Mouse (Mus musculus): Measurements from ENCODE around the gene BC049352. TPM values are rescaled to one million over a fixed set of nuclear protein-coding genes. Genes with fewer than 3 reads are reported as not detected.

The BC049352 gene
- total RNA-seq, 2 experiments from 2014 or later, result 0.92 to 2.8 TPM

DNA sequence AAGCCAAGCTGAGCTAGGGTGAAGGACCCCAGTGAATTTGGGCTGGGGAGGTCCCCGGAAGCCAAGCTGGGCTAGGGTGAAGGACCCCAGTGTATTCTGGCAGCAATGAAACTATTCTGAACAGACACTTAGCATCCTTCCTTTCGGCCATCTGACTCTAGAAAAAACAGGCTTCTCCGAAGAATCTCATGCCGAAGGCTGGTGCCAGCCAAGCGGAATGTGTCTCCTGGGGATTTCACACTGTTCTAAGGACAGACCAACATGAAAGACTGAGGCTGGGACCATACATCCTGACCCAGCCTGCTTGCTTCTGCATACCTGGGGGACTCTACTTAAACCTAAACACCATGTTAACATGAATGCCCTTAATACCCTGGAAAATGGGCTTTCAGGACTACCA lies 80.1 kb downstream of the BC049352 start:
- no peak overlapping the region for H3K4me3 ChIP-seq
- no peak for TF ChIP-seq CTCF (IDR thresholded peaks at IDR 0.05)
- DNase-seq, result no peak
- no peak overlapping the region for H3K27ac ChIP-seq
- intact Hi-C loops (cut with DNase I), result no loop called here

DNA sequence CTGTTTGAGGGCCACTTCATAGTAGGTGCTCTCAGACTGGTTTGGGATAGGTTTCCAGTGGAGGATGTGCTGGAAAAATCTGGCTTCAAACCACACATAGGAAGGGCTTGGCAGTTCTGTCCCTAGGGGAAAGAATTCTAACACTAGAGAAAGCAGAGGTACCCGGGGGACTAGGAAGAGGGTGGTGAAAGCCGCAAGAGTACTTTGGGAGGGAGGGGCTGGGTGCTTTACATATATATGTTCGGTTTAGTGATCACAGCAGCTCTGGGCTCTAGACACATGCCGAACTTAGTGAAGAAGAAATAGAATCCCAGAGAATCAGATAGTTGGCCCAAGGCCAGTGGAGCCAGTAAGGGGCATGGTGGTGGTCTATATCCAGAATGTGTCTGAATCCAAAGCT lies 85.3 kb downstream of the BC049352 start:
- intact Hi-C loops (cut with DNase I), result no loop called here
- no peak for TF ChIP-seq CTCF (IDR thresholded peaks at IDR 0.05)
- Histone ChIP-seq H3K4me3 (peak overlapping the region; percentile 60), H3K27ac (0 out of 2 replicates have a peak overlapping the region, but pooled peaks have one; percentile 28)
- DNase-seq, result no peak

DNA sequence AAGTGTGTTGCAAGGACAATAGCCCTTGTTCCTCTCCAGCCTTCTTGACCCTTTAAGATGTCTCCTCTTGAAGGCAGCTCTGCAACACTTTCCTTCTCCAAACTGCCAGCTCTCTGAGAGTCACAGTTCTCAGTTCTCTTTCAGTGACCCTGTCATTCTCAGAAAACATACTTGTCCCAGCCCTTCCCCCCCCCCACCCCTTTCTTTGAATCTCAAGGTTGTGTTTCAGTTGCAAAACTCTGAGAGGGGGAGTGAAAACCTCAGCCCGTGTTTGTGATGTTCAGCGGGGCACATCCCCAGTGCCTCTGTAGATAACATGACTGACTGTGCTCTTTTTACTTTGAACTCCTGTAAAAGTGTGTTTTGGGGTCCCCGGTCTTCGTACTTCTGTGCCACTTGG lies 86.3 kb downstream of the BC049352 start:
- no peak for TF ChIP-seq CTCF (IDR thresholded peaks at IDR 0.05)
- intact Hi-C loops (cut with DNase I), result no loop called here
- peak overlapping the region; percentile 60 for H3K4me3 ChIP-seq
- no peak for DNase-seq
- peak overlapping the region; percentile 57 for H3K27ac ChIP-seq

DNA sequence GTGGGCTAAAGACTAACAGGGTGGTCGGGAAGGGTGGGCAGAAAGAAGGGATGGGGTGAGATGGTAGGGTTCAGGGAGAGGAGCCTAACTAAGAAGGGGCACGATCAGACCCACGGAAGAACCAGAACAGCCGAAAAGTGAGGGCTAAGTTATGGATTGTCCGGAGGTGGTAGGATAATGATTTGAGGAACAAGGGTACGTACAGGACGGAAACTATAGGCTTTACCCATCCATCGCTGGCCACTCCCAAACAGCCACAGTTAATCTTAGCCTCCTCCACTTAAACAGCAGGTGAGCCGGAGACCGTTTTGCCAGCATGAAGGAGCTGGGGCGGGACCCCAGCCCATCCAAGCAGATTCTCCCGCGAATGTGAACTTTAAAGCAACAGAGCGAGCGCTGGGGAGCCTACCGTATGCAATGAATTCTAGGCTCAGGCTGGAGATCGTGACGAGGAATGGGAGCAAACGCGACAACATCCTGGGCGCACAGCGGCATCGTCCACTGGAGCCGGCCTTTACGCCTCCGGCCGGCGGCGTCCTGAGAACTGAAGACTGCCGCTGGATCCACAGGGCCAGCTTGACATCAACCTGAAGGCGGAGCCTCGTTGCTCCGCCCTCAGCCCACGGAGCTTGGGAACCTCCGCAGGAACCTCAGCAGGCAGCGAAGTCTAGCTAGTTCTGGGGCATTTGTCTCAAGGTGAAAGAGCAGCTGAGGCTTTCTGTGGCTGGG lies 87.0 kb downstream of the BC049352 start, which contains the start of gene Il10ra:
TSS of gene Il10ra (minus strand) at position 553 of the 729 bp plus-strand sequence.
- DNase-seq, result peak; percentile 64
- TF ChIP-seq CTCF (IDR thresholded peaks at IDR 0.05), result no peak
- H3K4me3 ChIP-seq, result peak within 1 kb of the TSS; percentile 60
- H3K27ac ChIP-seq, result peak within 1 kb of the TSS; percentile 57
- intact Hi-C loops (cut with DNase I), result no loop called here

DNA sequence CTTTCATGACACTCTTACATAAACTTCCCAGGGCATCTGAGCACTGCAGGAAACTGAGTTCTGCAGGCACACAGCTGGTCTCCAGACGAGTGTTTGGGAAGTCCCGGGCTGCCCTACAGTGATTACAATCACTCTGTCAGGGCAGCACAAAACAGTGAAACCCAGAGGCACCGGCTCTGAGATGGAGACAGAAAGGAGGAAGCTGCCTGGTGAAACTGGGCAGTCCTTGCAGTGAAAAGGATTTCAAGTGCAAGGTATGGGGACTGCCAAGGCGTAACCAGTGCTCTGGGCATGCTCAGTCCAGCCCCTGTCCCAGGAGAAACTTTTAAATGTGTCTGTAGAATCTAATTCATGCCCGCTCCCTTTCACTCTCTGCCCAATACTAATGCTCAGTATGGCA lies 90.4 kb downstream of the BC049352 start:
- no peak for TF ChIP-seq CTCF (IDR thresholded peaks at IDR 0.05)
- Histone ChIP-seq H3K27ac (no peak overlapping the region), H3K4me3 (no peak overlapping the region)
- intact Hi-C loops (cut with DNase I), result no loop called here
- peak; percentile 22 for DNase-seq

- no peak for TF ChIP-seq CTCF (IDR thresholded peaks at IDR 0.05)
- DNase-seq, result no peak
- Histone ChIP-seq H3K27ac (no peak overlapping the region), H3K4me3 (no peak overlapping the region)
- intact Hi-C loops (cut with DNase I), result no loop called here
These were observed 92.4 kb downstream of the BC049352 start for GRCm38 (mm10) chr9:45274218-45274617.

DNA sequence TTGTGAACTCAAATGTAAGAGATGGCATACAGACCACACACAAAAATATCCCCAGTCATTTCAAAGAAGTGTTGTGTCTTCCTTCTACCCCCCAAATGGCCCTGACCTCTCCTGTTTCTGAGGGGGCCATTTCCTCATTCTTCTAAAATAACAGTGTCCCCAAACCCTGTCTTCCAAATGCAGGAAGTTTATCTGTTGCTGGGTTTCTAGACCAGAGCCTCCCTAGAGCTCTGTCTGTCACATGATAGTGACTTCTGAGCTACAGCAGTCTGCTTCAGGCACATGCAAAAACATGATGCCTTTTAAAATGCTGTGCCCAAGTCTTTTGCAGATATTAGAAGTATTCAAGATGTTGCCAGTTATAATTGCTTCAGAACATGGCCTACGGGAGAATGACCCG lies 92.8 kb downstream of the BC049352 start:
- TF ChIP-seq CTCF (IDR thresholded peaks at IDR 0.05), result no peak
- DNase-seq, result no peak
- Histone ChIP-seq H3K4me3 (no peak overlapping the region), H3K27ac (no peak overlapping the region)
- intact Hi-C loops (cut with DNase I), result no loop called here

DNA sequence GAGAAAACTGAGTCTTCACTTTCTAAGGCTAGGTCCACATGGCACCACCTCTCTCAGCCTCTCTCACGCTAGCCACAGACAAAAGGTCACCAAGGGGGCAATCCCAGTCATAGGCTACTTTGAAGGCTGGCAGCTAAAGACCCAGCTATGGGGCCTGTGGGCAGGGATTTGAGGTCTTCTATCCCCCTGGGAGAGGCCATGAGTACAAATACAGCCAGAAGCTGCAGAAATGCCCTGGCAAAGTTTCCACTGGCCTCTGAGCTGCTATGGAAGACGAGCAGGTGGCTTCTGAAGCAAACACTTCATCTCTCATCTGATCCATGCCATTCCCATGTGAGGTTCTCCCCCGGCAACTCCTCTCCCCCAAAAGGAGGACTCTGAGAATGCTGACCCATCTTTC lies 98.3 kb downstream of the BC049352 start:
- Histone ChIP-seq H3K4me3 (no peak overlapping the region), H3K27ac (no peak overlapping the region)
- TF ChIP-seq CTCF (IDR thresholded peaks at IDR 0.05), result no peak
- intact Hi-C loops (cut with DNase I), result no loop called here
- DNase-seq, result no peak

DNA sequence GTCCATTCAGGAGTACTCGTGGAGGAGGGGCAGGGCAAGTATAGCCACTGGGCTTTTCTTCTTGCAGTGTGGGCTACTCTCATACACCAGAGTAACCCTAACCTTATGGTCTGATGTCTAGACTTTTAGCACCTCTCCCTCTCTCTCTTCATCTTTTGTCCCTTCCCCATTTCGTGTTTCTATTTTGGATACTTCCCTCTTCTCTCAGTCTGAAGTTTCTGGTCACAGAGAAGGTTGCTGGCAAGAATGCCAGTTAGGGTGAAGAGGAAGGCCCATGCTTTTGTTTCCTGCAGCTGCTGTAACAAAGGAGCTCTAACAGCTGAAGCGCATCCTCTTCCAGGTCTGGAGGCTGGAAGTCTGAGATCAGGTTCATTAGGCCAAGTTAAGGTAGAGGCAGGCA lies 99.1 kb downstream of the BC049352 start:
- no peak overlapping the region for H3K4me3 ChIP-seq
- intact Hi-C loops (cut with DNase I), result no loop called here

DNA sequence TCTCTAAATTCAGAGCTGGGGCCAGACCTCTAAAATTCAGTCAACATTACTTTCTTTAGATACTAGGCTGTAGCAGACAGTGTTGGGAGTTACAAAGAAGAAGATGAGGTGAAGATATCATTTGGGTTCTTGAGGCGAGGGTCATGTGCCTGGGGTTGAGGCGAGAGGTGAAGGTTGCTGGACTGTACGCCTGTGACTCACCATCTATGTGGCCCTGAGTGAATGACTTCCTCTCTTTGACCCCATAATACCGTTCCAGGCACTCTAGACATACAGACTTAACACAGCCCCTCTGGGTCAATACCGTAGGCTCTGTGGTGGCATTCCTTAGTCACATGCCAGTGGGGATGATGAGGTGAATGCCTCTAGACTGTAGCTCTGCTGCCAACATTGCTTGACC lies 100.7 kb downstream of the BC049352 start:
- intact Hi-C loops (cut with DNase I), result no loop called here
- TF ChIP-seq CTCF (IDR thresholded peaks at IDR 0.05), result no peak
- H3K27ac ChIP-seq, result no peak overlapping the region
- DNase-seq, result no peak
- no peak overlapping the region for H3K4me3 ChIP-seq

More for the DNA sequence above, 99.1 kb downstream of the BC049352 start:
- no peak overlapping the region for H3K27ac ChIP-seq
- no peak for DNase-seq
- no peak for TF ChIP-seq CTCF (IDR thresholded peaks at IDR 0.05)

DNA sequence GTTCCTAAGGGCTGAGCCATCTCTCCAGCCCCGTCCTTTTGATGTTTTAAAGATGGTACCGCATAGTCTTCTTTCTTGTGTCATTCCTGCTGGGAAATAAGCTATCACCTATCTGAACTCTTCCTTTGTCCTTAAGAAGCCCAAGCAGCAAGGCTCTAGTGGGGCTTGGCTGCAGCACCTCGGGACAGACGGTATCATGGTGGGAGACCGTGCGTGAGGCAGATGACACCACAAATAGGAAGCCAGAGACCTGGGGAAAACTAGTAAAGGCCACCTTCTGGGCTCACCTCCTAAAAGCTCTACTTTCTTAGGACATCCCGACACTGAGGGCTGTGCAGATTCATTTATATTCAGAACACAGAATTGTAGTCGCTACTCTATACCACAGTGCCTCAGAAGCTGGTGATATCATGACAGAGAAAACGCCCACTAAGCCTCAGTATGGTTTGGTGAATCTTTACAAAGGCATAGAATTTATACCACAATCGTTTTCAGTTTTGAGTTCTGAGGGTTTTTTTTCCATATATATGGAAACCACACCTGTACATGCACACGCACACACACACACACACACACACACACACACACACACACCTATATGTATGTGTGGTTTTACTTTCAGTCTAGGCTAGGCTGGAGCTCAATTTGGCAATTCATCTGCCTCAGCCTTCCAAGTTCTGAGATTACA lies 109.8 kb downstream of the BC049352 start:
- no peak for TF ChIP-seq CTCF (IDR thresholded peaks at IDR 0.05)
- no peak overlapping the region for H3K27ac ChIP-seq
- intact Hi-C loops (cut with DNase I), result no loop called here
- H3K4me3 ChIP-seq, result no peak overlapping the region
- DNase-seq, result no peak

- DNase-seq, result no peak
- no peak for TF ChIP-seq CTCF (IDR thresholded peaks at IDR 0.05)
- intact Hi-C loops (cut with DNase I), result no loop called here
- Histone ChIP-seq H3K27ac (peak overlapping the region; percentile 38; the same call in 1 of the 2 replicates), H3K4me3 (no peak overlapping the region)
These were observed 112.6 kb downstream of the BC049352 start for GRCm38 (mm10) chr9:45294210-45295011.
